Mouse (Mus musculus): ENCODE measurements around the gene 5430427O19Rik.

DNA sequence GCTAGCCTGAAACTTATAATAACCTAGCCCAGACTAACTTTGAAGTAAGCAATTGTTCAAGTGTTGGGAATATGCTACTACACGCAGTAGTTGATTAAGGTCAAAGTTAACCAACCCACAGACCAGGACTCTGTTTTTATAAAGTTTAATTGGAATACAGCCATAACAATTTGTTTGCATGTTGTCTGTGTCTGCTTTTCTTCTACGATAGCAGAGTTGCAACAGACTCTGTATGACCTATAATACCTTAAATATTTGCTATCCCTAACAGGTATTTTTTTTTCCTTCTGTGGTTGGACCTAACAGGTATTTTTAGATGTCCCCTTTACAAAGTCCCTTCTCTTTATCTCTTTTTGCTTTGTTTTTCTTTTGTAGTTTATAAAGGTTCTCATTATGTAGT is 7.6 kb downstream of the 5430427O19Rik start:
- TF ChIP-seq POLR2A (IDR thresholded peaks at IDR 0.05; ENCODE audit: borderline replicate concordance, control insufficient read depth, low read depth, low read length) (no peak), CTCF (IDR thresholded peaks at IDR 0.05; ENCODE audit: control insufficient read depth, insufficient read depth, low read length) (no peak)

Measured in bone marrow, adult 2 months (tissue).